Mouse (Mus musculus): ENCODE results near the gene Vldlr. TPM values are rescaled to one million over a fixed set of nuclear protein-coding genes. Genes with fewer than 3 reads are reported as not detected.

Vldlr gene
- polyA plus RNA-seq (2016; fragmentation: Nextera tagmentation; extraction: Ambion mirVana) = 15.8 and 15.9 TPM in 2 replicates

- peak within 1 kb of the TSS; percentile 86 for H3K4me2 ChIP-seq (replicated peaks)
Measured at GRCm38 (mm10) chr19:27216318-27216717, at the start of gene Vldlr. Vldlr (plus strand) TSS chr19:27216484.

GRCm38 (mm10) chr19:27167601-27168319 lies 48.5 kb upstream of the Vldlr start:
- no peak overlapping the region for H3K9ac ChIP-seq
- ATAC-seq (ENCODE audit: low FRiP score, low read depth) = no peak
- no peaks in the 10 kb centered on the region for H3K4me1 ChIP-seq
- no peak overlapping the region for H3K27ac ChIP-seq
- 80% methylated on average over 5 of the region's 5 CpGs for WGBS
- H3K4me2 ChIP-seq (replicated peaks) = no peak overlapping the region
- no peak overlapping the region for H3K4me3 ChIP-seq
- H3K27me3 ChIP-seq (replicated peaks) = no peaks in the 10 kb centered on the region
- no peaks in the 10 kb centered on the region for H3K36me3 ChIP-seq
- H3K9me3 ChIP-seq = no peaks in the 10 kb centered on the region

More at GRCm38 (mm10) chr19:27216318-27216717, at the start of gene Vldlr:
- H3K27me3 ChIP-seq (replicated peaks) = no peaks in the 10 kb centered on the region
- H3K9me3 ChIP-seq = no peaks in the 10 kb centered on the region
- peaks cover 13% of the 10 kb centered on the region; the same call in 1 of the 2 replicates for H3K4me1 ChIP-seq
- no peak for ATAC-seq (ENCODE audit: low FRiP score, low read depth)
- H3K36me3 ChIP-seq = no peaks in the 10 kb centered on the region
- peak within 1 kb of the TSS; percentile 83 for H3K27ac ChIP-seq
- peak within 1 kb of the TSS; percentile 68 for H3K9ac ChIP-seq
- 2% methylated on average over 11 of the region's 11 CpGs for WGBS
- peak within 1 kb of the TSS; percentile 69 for H3K4me3 ChIP-seq

GRCm38 (mm10) chr19:27173836-27174235 lies 42.4 kb upstream of the Vldlr start:
- Histone ChIP-seq H3K4me3 (no peak overlapping the region), H3K27me3 (replicated peaks) (no peaks in the 10 kb centered on the region), H3K36me3 (no peaks in the 10 kb centered on the region), H3K27ac (no peak overlapping the region), H3K4me2 (replicated peaks) (no peak overlapping the region), H3K9ac (no peak overlapping the region), H3K4me1 (no peaks in the 10 kb centered on the region), H3K9me3 (no peaks in the 10 kb centered on the region)
- WGBS = 83% methylated on average over 2 of the region's 2 CpGs
- no peak for ATAC-seq (ENCODE audit: low FRiP score, low read depth)

- Histone ChIP-seq H3K4me1 (no peaks in the 10 kb centered on the region), H3K4me3 (no peak overlapping the region), H3K36me3 (no peaks in the 10 kb centered on the region), H3K4me2 (replicated peaks) (no peak overlapping the region), H3K9ac (no peak overlapping the region), H3K27me3 (replicated peaks) (no peaks in the 10 kb centered on the region), H3K27ac (no peak overlapping the region), H3K9me3 (no peaks in the 10 kb centered on the region)
- WGBS = 92% methylated on average over 1 of the region's 1 CpGs
- ATAC-seq (ENCODE audit: low FRiP score, low read depth) = no peak
Measured at GRCm38 (mm10) chr19:27175617-27176016, 40.7 kb upstream of the Vldlr start.

GRCm38 (mm10) chr19:27176558-27176957 lies 39.7 kb upstream of the Vldlr start:
- H3K4me2 ChIP-seq (replicated peaks) = no peak overlapping the region
- H3K27me3 ChIP-seq (replicated peaks) = no peaks in the 10 kb centered on the region
- 92% methylated on average over 4 of the region's 4 CpGs for WGBS
- ATAC-seq (ENCODE audit: low FRiP score, low read depth) = no peak
- H3K36me3 ChIP-seq = no peaks in the 10 kb centered on the region
- no peaks in the 10 kb centered on the region for H3K4me1 ChIP-seq
- no peaks in the 10 kb centered on the region for H3K9me3 ChIP-seq
- H3K9ac ChIP-seq = no peak overlapping the region
- H3K27ac ChIP-seq = no peak overlapping the region
- H3K4me3 ChIP-seq = no peak overlapping the region

- no peaks in the 10 kb centered on the region for H3K36me3 ChIP-seq
- no peaks in the 10 kb centered on the region for H3K4me1 ChIP-seq
- H3K27ac ChIP-seq = no peak overlapping the region
- no peak overlapping the region for H3K9ac ChIP-seq
- H3K9me3 ChIP-seq = no peaks in the 10 kb centered on the region
- H3K27me3 ChIP-seq (replicated peaks) = no peaks in the 10 kb centered on the region
- H3K4me2 ChIP-seq (replicated peaks) = no peak overlapping the region
- no peak overlapping the region for H3K4me3 ChIP-seq
- WGBS = 81% methylated on average over 5 of the region's 5 CpGs
- ATAC-seq (ENCODE audit: low FRiP score, low read depth) = no peak
Measured at GRCm38 (mm10) chr19:27178195-27178807, 38.0 kb upstream of the Vldlr start.

GRCm38 (mm10) chr19:27180351-27181122 lies 35.7 kb upstream of the Vldlr start:
- Histone ChIP-seq H3K4me3 (no peak overlapping the region), H3K27ac (no peak overlapping the region), H3K36me3 (no peaks in the 10 kb centered on the region), H3K27me3 (replicated peaks) (no peaks in the 10 kb centered on the region), H3K4me2 (replicated peaks) (no peak overlapping the region), H3K9ac (no peak overlapping the region), H3K4me1 (no peaks in the 10 kb centered on the region), H3K9me3 (no peaks in the 10 kb centered on the region)
- ATAC-seq (ENCODE audit: low FRiP score, low read depth) = no peak
- WGBS = 82% methylated on average over 18 of the region's 18 CpGs

GRCm38 (mm10) chr19:27183511-27183910 lies 32.8 kb upstream of the Vldlr start:
- Histone ChIP-seq H3K36me3 (no peaks in the 10 kb centered on the region), H3K4me3 (no peak overlapping the region), H3K9me3 (no peaks in the 10 kb centered on the region), H3K27me3 (replicated peaks) (no peaks in the 10 kb centered on the region), H3K9ac (no peak overlapping the region), H3K27ac (no peak overlapping the region), H3K4me2 (replicated peaks) (no peak overlapping the region), H3K4me1 (no peaks in the 10 kb centered on the region)
- 93% methylated on average over 7 of the region's 7 CpGs for WGBS
- ATAC-seq (ENCODE audit: low FRiP score, low read depth) = no peak

GRCm38 (mm10) chr19:27203711-27204238 lies 12.5 kb upstream of the Vldlr start:
- WGBS = 75% methylated on average over 9 of the region's 9 CpGs
- H3K9me3 ChIP-seq = no peaks in the 10 kb centered on the region
- H3K27ac ChIP-seq = no peak overlapping the region
- H3K4me1 ChIP-seq = no peaks in the 10 kb centered on the region
- H3K4me3 ChIP-seq = no peak overlapping the region
- ATAC-seq (ENCODE audit: low FRiP score, low read depth) = no peak
- no peak overlapping the region for H3K4me2 ChIP-seq (replicated peaks)
- no peaks in the 10 kb centered on the region for H3K27me3 ChIP-seq (replicated peaks)
- no peaks in the 10 kb centered on the region for H3K36me3 ChIP-seq
- no peak overlapping the region for H3K9ac ChIP-seq

GRCm38 (mm10) chr19:27210991-27211390 lies 5.3 kb upstream of the Vldlr start:
- Histone ChIP-seq H3K27me3 (replicated peaks) (no peaks in the 10 kb centered on the region), H3K9ac (no peak overlapping the region), H3K9me3 (no peaks in the 10 kb centered on the region), H3K36me3 (no peaks in the 10 kb centered on the region), H3K4me2 (replicated peaks) (no peak overlapping the region), H3K4me3 (no peak overlapping the region), H3K27ac (no peak overlapping the region), H3K4me1 (no peaks in the 10 kb centered on the region; the same call in 1 of the 2 replicates)
- ATAC-seq (ENCODE audit: low FRiP score, low read depth) = no peak
- WGBS = 74% methylated on average over 2 of the region's 2 CpGs

GRCm38 (mm10) chr19:27215596-27215995 lies 688 bp upstream of the Vldlr start:
- H3K4me3 ChIP-seq = no peak overlapping the region
- no peaks in the 10 kb centered on the region for H3K36me3 ChIP-seq
- peak overlapping the region; percentile 86; the same call in 1 of the 2 replicates for H3K4me2 ChIP-seq (replicated peaks)
- no peaks in the 10 kb centered on the region for H3K27me3 ChIP-seq (replicated peaks)
- no peak overlapping the region for H3K27ac ChIP-seq
- H3K9me3 ChIP-seq = no peaks in the 10 kb centered on the region
- H3K9ac ChIP-seq = no peak overlapping the region
- WGBS = 68% methylated on average over 4 of the region's 4 CpGs
- peaks cover 13% of the 10 kb centered on the region; the same call in 1 of the 2 replicates for H3K4me1 ChIP-seq
- no peak for ATAC-seq (ENCODE audit: low FRiP score, low read depth)
